Mouse (Mus musculus): ENCODE data around the gene Hps1. TPM values are rescaled to one million over a fixed set of nuclear protein-coding genes. Genes with fewer than 3 reads are reported as not detected.
A peak's percentile ranks its signal among the peaks of the same experiment; 100 is the strongest.

The Hps1 gene
- polyA plus RNA-seq, 1 experiment from 2014 or later, result 5.6 TPM

- H3K4me2 ChIP-seq (ENCODE audit: low read length), result no peak overlapping the region
- peaks cover 27 to 32% of the 10 kb centered on the region in 2 experiments for H3K4me1 ChIP-seq (ENCODE audit: control insufficient read depth in 2 of 2, insufficient read depth in 2 of 2, low read length in 2 of 2)
- H3K36me3 ChIP-seq (ENCODE audit: control insufficient read depth, insufficient read depth, low read length), result 0 out of 2 replicates have a peak, but pooled peaks cover 7% of the 10 kb centered on the region
- no peak overlapping the region for H3K4me3 ChIP-seq (ENCODE audit: control insufficient read depth in 1 of 2, insufficient read depth in 1 of 2, low read depth in 1 of 2, low read length in 2 of 2)
- H3K9me3 ChIP-seq (ENCODE audit: control insufficient read depth, low read length), result no peaks in the 10 kb centered on the region
- ATAC-seq (ENCODE audit: insufficient number of reproducible peaks, insufficient read depth, low FRiP score, low read depth), result no peak
- no peaks in the 10 kb centered on the region for H3K27me3 ChIP-seq (ENCODE audit: control insufficient read depth, insufficient read depth, low read length)
- no peak overlapping the region for H3K9ac ChIP-seq (ENCODE audit: low read length)
- H3K27ac ChIP-seq (replicated peaks in 1 of 2; ENCODE audit: control insufficient read depth in 1 of 2, insufficient read depth in 1 of 2, low read depth in 2 of 2, low read length in 2 of 2), result no peak overlapping the region
- WGBS, result 48% methylated on average over 15 of the region's 15 CpGs
Measured at GRCm38 (mm10) chr19:42755148-42755870, 24.5 kb downstream of the Hps1 start.

GRCm38 (mm10) chr19:42753141-42753917 lies 26.4 kb downstream of the Hps1 start:
- peak overlapping the region; percentile 70 for H3K4me2 ChIP-seq (ENCODE audit: low read length)
- peaks cover 37 to 41% of the 10 kb centered on the region in 2 experiments for H3K4me1 ChIP-seq (ENCODE audit: control insufficient read depth in 2 of 2, insufficient read depth in 2 of 2, low read length in 2 of 2)
- peak overlapping the region; percentile 93 for H3K27ac ChIP-seq (replicated peaks in 1 of 2; ENCODE audit: control insufficient read depth in 1 of 2, insufficient read depth in 1 of 2, low read depth in 2 of 2, low read length in 2 of 2)
- H3K4me3 ChIP-seq (ENCODE audit: control insufficient read depth in 1 of 2, insufficient read depth in 1 of 2, low read depth in 1 of 2, low read length in 2 of 2), result peak overlapping the region; percentile 39 to 43; a peak in 3 of 4 replicates
- no peaks in the 10 kb centered on the region for H3K36me3 ChIP-seq (ENCODE audit: control insufficient read depth, insufficient read depth, low read length)
- H3K27me3 ChIP-seq (ENCODE audit: control insufficient read depth, insufficient read depth, low read length), result no peaks in the 10 kb centered on the region
- peak; percentile 49 for ATAC-seq (ENCODE audit: insufficient number of reproducible peaks, insufficient read depth, low FRiP score, low read depth)
- peak overlapping the region; percentile 78 for H3K9ac ChIP-seq (ENCODE audit: low read length)
- no peaks in the 10 kb centered on the region for H3K9me3 ChIP-seq (ENCODE audit: control insufficient read depth, low read length)
- WGBS, result 8% methylated on average over 11 of the region's 11 CpGs

GRCm38 (mm10) chr19:42752363-42752931 lies 27.3 kb downstream of the Hps1 start, which contains the start of gene Pyroxd2:
Gene Pyroxd2 (minus strand): TSS chr19:42752775.
- WGBS, result 3% methylated on average over 22 of the region's 22 CpGs
- Histone ChIP-seq H3K27ac (replicated peaks in 1 of 2; ENCODE audit: control insufficient read depth in 1 of 2, insufficient read depth in 1 of 2, low read depth in 2 of 2, low read length in 2 of 2) (peak within 1 kb of the TSS; percentile 93), H3K27me3 (ENCODE audit: control insufficient read depth, insufficient read depth, low read length) (no peaks in the 10 kb centered on the region), H3K4me2 (ENCODE audit: low read length) (peak within 1 kb of the TSS; percentile 70), H3K9ac (ENCODE audit: low read length) (peak within 1 kb of the TSS; percentile 78), H3K4me1 (ENCODE audit: control insufficient read depth in 2 of 2, insufficient read depth in 2 of 2, low read length in 2 of 2) (peaks cover 37 to 41% of the 10 kb centered on the region in 2 experiments), H3K9me3 (ENCODE audit: control insufficient read depth, low read length) (no peaks in the 10 kb centered on the region), H3K36me3 (ENCODE audit: control insufficient read depth, insufficient read depth, low read length) (no peaks in the 10 kb centered on the region), H3K4me3 (ENCODE audit: control insufficient read depth in 1 of 2, insufficient read depth in 1 of 2, low read depth in 1 of 2, low read length in 2 of 2) (peak within 1 kb of the TSS; percentile 39 to 43)
- ATAC-seq (ENCODE audit: insufficient number of reproducible peaks, insufficient read depth, low FRiP score, low read depth), result peak; percentile 76

- H3K9me3 ChIP-seq (ENCODE audit: control insufficient read depth, low read length), result no peaks in the 10 kb centered on the region
- whole genome bisulfite sequencing, result 41% methylated on average over 11 of the region's 11 CpGs
- no peaks in the 10 kb centered on the region for H3K27me3 ChIP-seq (ENCODE audit: control insufficient read depth, insufficient read depth, low read length)
- no peaks in the 10 kb centered on the region for H3K36me3 ChIP-seq (ENCODE audit: control insufficient read depth, insufficient read depth, low read length)
- H3K4me1 ChIP-seq (ENCODE audit: control insufficient read depth in 2 of 2, insufficient read depth in 2 of 2, low read length in 2 of 2), result peaks cover 33 to 36% of the 10 kb centered on the region in 2 experiments
- peak overlapping the region; percentile 27; the same call in 1 of the 2 replicates for H3K9ac ChIP-seq (ENCODE audit: low read length)
- H3K4me2 ChIP-seq (ENCODE audit: low read length), result peak overlapping the region; percentile 54
- peak overlapping the region in 1 of 2 experiments; percentile 6; a peak in 1 of 4 replicates for H3K4me3 ChIP-seq (ENCODE audit: control insufficient read depth in 1 of 2, insufficient read depth in 1 of 2, low read depth in 1 of 2, low read length in 2 of 2)
- peak overlapping the region in 1 of 2 experiments; percentile 9; a peak in 1 of 4 replicates for H3K27ac ChIP-seq (replicated peaks in 1 of 2; ENCODE audit: control insufficient read depth in 1 of 2, insufficient read depth in 1 of 2, low read depth in 2 of 2, low read length in 2 of 2)
- ATAC-seq (ENCODE audit: insufficient number of reproducible peaks, insufficient read depth, low FRiP score, low read depth), result no peak
Measured at GRCm38 (mm10) chr19:42750196-42750595, 29.6 kb downstream of the Hps1 start.

- no peaks in the 10 kb centered on the region; the same call in 1 of the 2 replicates for H3K27me3 ChIP-seq (ENCODE audit: control insufficient read depth, insufficient read depth, low read length)
- H3K4me2 ChIP-seq (ENCODE audit: low read length), result no peak overlapping the region
- ATAC-seq (ENCODE audit: insufficient number of reproducible peaks, insufficient read depth, low FRiP score, low read depth), result no peak
- no peak overlapping the region for H3K9ac ChIP-seq (ENCODE audit: low read length)
- H3K27ac ChIP-seq (replicated peaks in 1 of 2; ENCODE audit: control insufficient read depth in 1 of 2, insufficient read depth in 1 of 2, low read depth in 2 of 2, low read length in 2 of 2), result no peak overlapping the region
- H3K4me3 ChIP-seq (ENCODE audit: control insufficient read depth in 1 of 2, insufficient read depth in 1 of 2, low read depth in 1 of 2, low read length in 2 of 2), result no peak overlapping the region
- WGBS, result 89% methylated on average over 8 of the region's 8 CpGs
- peaks cover 20 to 32% of the 10 kb centered on the region in 2 experiments for H3K4me1 ChIP-seq (ENCODE audit: control insufficient read depth in 2 of 2, insufficient read depth in 2 of 2, low read length in 2 of 2)
- no peaks in the 10 kb centered on the region for H3K9me3 ChIP-seq (ENCODE audit: control insufficient read depth, low read length)
- H3K36me3 ChIP-seq (ENCODE audit: control insufficient read depth, insufficient read depth, low read length), result no peaks in the 10 kb centered on the region
Measured at GRCm38 (mm10) chr19:42746702-42747101, 33.1 kb downstream of the Hps1 start.

GRCm38 (mm10) chr19:42745869-42746224 lies 33.9 kb downstream of the Hps1 start:
- Histone ChIP-seq H3K4me3 (ENCODE audit: control insufficient read depth in 1 of 2, insufficient read depth in 1 of 2, low read depth in 1 of 2, low read length in 2 of 2) (no peak overlapping the region), H3K4me2 (ENCODE audit: low read length) (no peak overlapping the region), H3K9ac (ENCODE audit: low read length) (no peak overlapping the region), H3K4me1 (ENCODE audit: control insufficient read depth in 2 of 2, insufficient read depth in 2 of 2, low read length in 2 of 2) (peaks cover 23 to 33% of the 10 kb centered on the region in 2 experiments), H3K27me3 (ENCODE audit: control insufficient read depth, insufficient read depth, low read length) (no peaks in the 10 kb centered on the region; the same call in 1 of the 2 replicates), H3K27ac (replicated peaks in 1 of 2; ENCODE audit: control insufficient read depth in 1 of 2, insufficient read depth in 1 of 2, low read depth in 2 of 2, low read length in 2 of 2) (no peak overlapping the region), H3K9me3 (ENCODE audit: control insufficient read depth, low read length) (no peaks in the 10 kb centered on the region), H3K36me3 (ENCODE audit: control insufficient read depth, insufficient read depth, low read length) (no peaks in the 10 kb centered on the region)
- 71% methylated on average over 4 of the region's 4 CpGs for WGBS
- no peak for ATAC-seq (ENCODE audit: insufficient number of reproducible peaks, insufficient read depth, low FRiP score, low read depth)

- Histone ChIP-seq H3K4me1 (ENCODE audit: control insufficient read depth in 2 of 2, insufficient read depth in 2 of 2, low read length in 2 of 2) (peaks cover 23 to 32% of the 10 kb centered on the region in 2 experiments), H3K27ac (replicated peaks in 1 of 2; ENCODE audit: control insufficient read depth in 1 of 2, insufficient read depth in 1 of 2, low read depth in 2 of 2, low read length in 2 of 2) (no peak overlapping the region), H3K36me3 (ENCODE audit: control insufficient read depth, insufficient read depth, low read length) (no peaks in the 10 kb centered on the region), H3K9ac (ENCODE audit: low read length) (no peak overlapping the region), H3K4me2 (ENCODE audit: low read length) (no peak overlapping the region), H3K4me3 (ENCODE audit: control insufficient read depth in 1 of 2, insufficient read depth in 1 of 2, low read depth in 1 of 2, low read length in 2 of 2) (no peak overlapping the region), H3K27me3 (ENCODE audit: control insufficient read depth, insufficient read depth, low read length) (no peaks in the 10 kb centered on the region; the same call in 1 of the 2 replicates), H3K9me3 (ENCODE audit: control insufficient read depth, low read length) (no peaks in the 10 kb centered on the region)
- WGBS, result 56% methylated on average over 9 of the region's 9 CpGs
- no peak for ATAC-seq (ENCODE audit: insufficient number of reproducible peaks, insufficient read depth, low FRiP score, low read depth)
Measured at GRCm38 (mm10) chr19:42745084-42745868, 34.5 kb downstream of the Hps1 start.

Measured in heart, embryonic 14.5 days (tissue).